Mouse (Mus musculus) kidney, adult 2 months (tissue): ENCODE results near the gene Dab2.

Experiments used
- CTCF ChIP-seq: fragments of 200-500 bp; conservative IDR thresholded peaks from 2 replicates; pipeline ENCODE4 v1.5.1; 2011; ENCODE audit warnings: low read depth, mild to moderate bottlenecking, control low read depth, low read length, moderate library complexity, mixed read lengths; ENCODE audit not compliant: insufficient read depth, insufficient read length
- POLR2A ChIP-seq: fragments of 200-500 bp; IDR thresholded peaks from one replicate; pipeline ENCODE4 v1.6.1; 2011; ENCODE audit warnings: low read depth, low read length, control low read depth

GRCm38 (mm10) chr15:6388631-6389030, 89.0 kb downstream of the Dab2 start:
- TF ChIP-seq POLR2A (no peak), CTCF (no peak)
